Mouse (Mus musculus): ENCODE measurements around the gene Thbs3. TPM values are rescaled to one million over a fixed set of nuclear protein-coding genes. Genes with fewer than 3 reads are reported as not detected.

The Thbs3 gene
- polyA plus RNA-seq, 1 experiment = 5.0 TPM

- Histone ChIP-seq H3K4me1 (ENCODE audit: control insufficient read depth, insufficient read depth, low read length) (peaks cover 18% of the 10 kb centered on the region), H3K36me3 (ENCODE audit: control insufficient read depth, insufficient read depth, low read length) (no peaks in the 10 kb centered on the region), H3K4me3 (ENCODE audit: insufficient read depth, low read depth, low read length) (no peak overlapping the region), H3K27ac (ENCODE audit: insufficient read depth, low read depth, low read length) (no peak overlapping the region), H3K27me3 (replicated peaks; ENCODE audit: control insufficient read depth, insufficient read depth, low read length) (no peaks in the 10 kb centered on the region)
- DNase-seq = peak; percentile 68
- WGBS = 33% methylated on average over 14 of the region's 14 CpGs
- TF ChIP-seq CTCF (conservative IDR thresholded peaks at IDR 0.05; ENCODE audit: insufficient read depth, insufficient read length, low read depth, low read length) (no peak; the same call in 1 of the 2 replicates), POLR2A (IDR thresholded peaks at IDR 0.05; ENCODE audit: low read depth, low read length) (no peak)
These were observed 28.6 kb downstream of the Thbs3 start for GRCm38 (mm10) chr3:89243609-89244008.

- Histone ChIP-seq H3K4me1 (ENCODE audit: control insufficient read depth, insufficient read depth, low read length) (peaks cover 18% of the 10 kb centered on the region), H3K27me3 (replicated peaks; ENCODE audit: control insufficient read depth, insufficient read depth, low read length) (no peaks in the 10 kb centered on the region), H3K27ac (ENCODE audit: insufficient read depth, low read depth, low read length) (no peak overlapping the region), H3K36me3 (ENCODE audit: control insufficient read depth, insufficient read depth, low read length) (no peaks in the 10 kb centered on the region), H3K4me3 (ENCODE audit: insufficient read depth, low read depth, low read length) (peak overlapping the region; percentile 34)
- peak; percentile 72 for DNase-seq
- TF ChIP-seq POLR2A (IDR thresholded peaks at IDR 0.05; ENCODE audit: low read depth, low read length) (no peak), CTCF (conservative IDR thresholded peaks at IDR 0.05; ENCODE audit: insufficient read depth, insufficient read length, low read depth, low read length) (peak; percentile 32; the same call in 1 of the 2 replicates)
- WGBS = 24% methylated on average over 25 of the region's 25 CpGs
These were observed 29.4 kb downstream of the Thbs3 start for GRCm38 (mm10) chr3:89244158-89244981.

DNA sequence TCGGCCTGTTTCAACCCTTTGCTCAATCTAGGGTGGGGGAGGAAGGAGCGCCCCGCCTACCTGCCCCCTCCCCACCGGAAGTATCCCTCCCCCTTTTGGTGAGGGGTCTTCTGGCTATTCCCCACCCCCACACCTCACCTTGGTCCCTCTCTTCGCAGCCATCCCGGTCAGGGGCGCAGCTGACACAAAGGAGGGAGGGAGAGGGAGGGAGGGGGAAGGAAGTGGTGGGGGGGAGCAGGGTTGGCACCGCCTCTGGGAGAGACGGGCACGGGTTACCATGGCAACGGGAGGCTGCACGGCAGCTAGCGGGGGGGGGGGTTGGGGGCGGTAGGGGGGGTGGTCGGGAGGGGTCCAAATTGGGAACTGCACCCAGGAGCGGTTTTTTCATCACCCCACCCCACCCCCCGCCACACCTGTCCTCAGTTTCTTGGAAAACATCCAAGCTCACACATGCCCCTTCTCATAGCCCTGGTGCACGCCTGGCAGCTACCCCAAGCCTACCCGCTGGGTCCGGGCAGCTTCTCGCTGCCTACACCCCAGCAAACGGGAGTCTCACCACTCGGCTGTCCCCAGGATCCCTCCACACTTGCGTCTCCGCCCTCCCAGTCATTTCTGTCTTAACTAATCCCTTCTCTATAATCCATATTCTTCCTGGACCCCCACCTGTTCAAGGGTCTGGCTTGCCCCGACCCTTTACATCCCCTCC is 30.2 kb downstream of the Thbs3 start:
- H3K4me3 ChIP-seq (ENCODE audit: insufficient read depth, low read depth, low read length) = peak overlapping the region; percentile 64
- DNase-seq = no peak
- peaks cover 18% of the 10 kb centered on the region for H3K4me1 ChIP-seq (ENCODE audit: control insufficient read depth, insufficient read depth, low read length)
- TF ChIP-seq POLR2A (IDR thresholded peaks at IDR 0.05; ENCODE audit: low read depth, low read length) (no peak), CTCF (conservative IDR thresholded peaks at IDR 0.05; ENCODE audit: insufficient read depth, insufficient read length, low read depth, low read length) (no peak)
- H3K27me3 ChIP-seq (replicated peaks; ENCODE audit: control insufficient read depth, insufficient read depth, low read length) = no peaks in the 10 kb centered on the region
- no peak overlapping the region for H3K27ac ChIP-seq (ENCODE audit: insufficient read depth, low read depth, low read length)
- WGBS = 3% methylated on average over 20 of the region's 26 CpGs
- H3K36me3 ChIP-seq (ENCODE audit: control insufficient read depth, insufficient read depth, low read length) = no peaks in the 10 kb centered on the region

- 5% methylated on average over 20 of the region's 20 CpGs for WGBS
- H3K36me3 ChIP-seq (ENCODE audit: control insufficient read depth, insufficient read depth, low read length) = no peaks in the 10 kb centered on the region
- DNase-seq = peak; percentile 24
- peak within 1 kb of the TSS; percentile 64 for H3K4me3 ChIP-seq (ENCODE audit: insufficient read depth, low read depth, low read length)
- peak within 1 kb of the TSS; percentile 18; the same call in 1 of the 2 replicates for H3K27ac ChIP-seq (ENCODE audit: insufficient read depth, low read depth, low read length)
- TF ChIP-seq CTCF (conservative IDR thresholded peaks at IDR 0.05; ENCODE audit: insufficient read depth, insufficient read length, low read depth, low read length) = no peak
- TF ChIP-seq POLR2A (IDR thresholded peaks at IDR 0.05; ENCODE audit: low read depth, low read length) = no peak
- peaks cover 20% of the 10 kb centered on the region for H3K4me1 ChIP-seq (ENCODE audit: control insufficient read depth, insufficient read depth, low read length)
- H3K27me3 ChIP-seq (replicated peaks; ENCODE audit: control insufficient read depth, insufficient read depth, low read length) = no peaks in the 10 kb centered on the region
These were observed 30.8 kb downstream of the Thbs3 start, which contains the start of gene Krtcap2 for GRCm38 (mm10) chr3:89245688-89246171. TSS of gene Krtcap2 (plus strand) at chr3:89245966.

DNA sequence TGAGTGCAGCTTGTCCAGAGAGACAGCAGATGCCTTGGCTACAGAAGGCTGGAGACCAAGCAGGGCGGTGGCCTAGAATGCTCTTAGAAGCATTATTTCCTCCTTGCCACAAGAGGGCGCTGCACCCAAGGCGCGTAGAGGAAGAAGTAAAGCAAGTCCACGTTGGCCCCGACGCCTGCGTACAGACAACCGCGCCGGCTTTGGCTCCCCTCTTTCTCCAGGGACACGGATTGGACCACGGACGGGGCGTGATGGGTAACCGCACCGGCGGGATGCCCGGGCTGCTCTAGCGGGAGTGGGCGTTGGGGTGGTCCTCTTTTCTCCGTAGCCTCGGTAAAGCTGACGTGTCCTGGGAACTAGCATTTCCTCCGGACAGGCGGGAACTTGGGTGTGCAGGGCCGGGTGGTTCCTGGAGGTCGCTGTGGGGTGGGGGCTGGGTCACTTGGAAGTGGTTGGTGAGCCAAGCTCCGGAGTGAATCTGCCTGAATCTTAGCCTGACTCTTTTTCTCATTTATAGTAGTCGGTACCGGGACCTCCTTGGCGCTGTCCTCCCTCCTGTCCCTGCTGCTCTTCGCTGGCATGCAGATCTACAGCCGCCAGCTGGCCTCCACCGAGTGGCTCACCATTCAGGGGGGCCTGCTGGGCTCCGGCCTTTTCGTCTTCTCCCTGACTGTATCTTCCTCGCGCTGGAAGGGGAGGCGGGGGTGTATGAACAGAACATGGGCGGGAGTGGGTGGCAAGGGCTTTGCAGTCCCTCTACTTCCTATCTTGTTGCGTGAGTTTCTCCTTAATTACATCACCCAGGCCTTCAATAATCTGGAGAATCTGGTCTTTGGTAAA is 31.5 kb downstream of the Thbs3 start, which contains the start of gene Trim46:
TSS of gene Trim46 (minus strand) at position 49 of the 840 bp plus-strand sequence.
- under 1% methylated on average over 42 of the region's 42 CpGs for WGBS
- peak; percentile 99; the same call in 1 of the 2 replicates for TF ChIP-seq CTCF (conservative IDR thresholded peaks at IDR 0.05; ENCODE audit: insufficient read depth, insufficient read length, low read depth, low read length)
- TF ChIP-seq POLR2A (IDR thresholded peaks at IDR 0.05; ENCODE audit: low read depth, low read length) = no peak
- Histone ChIP-seq H3K27me3 (replicated peaks; ENCODE audit: control insufficient read depth, insufficient read depth, low read length) (no peaks in the 10 kb centered on the region), H3K36me3 (ENCODE audit: control insufficient read depth, insufficient read depth, low read length) (no peaks in the 10 kb centered on the region), H3K4me1 (ENCODE audit: control insufficient read depth, insufficient read depth, low read length) (peaks cover 24% of the 10 kb centered on the region), H3K4me3 (ENCODE audit: insufficient read depth, low read depth, low read length) (peak within 1 kb of the TSS; percentile 64), H3K27ac (ENCODE audit: insufficient read depth, low read depth, low read length) (peak within 1 kb of the TSS; percentile 18; the same call in 1 of the 2 replicates)
- DNase-seq = peak; percentile 93

- H3K4me3 ChIP-seq (ENCODE audit: insufficient read depth, low read depth, low read length) = no peak overlapping the region
- TF ChIP-seq POLR2A (IDR thresholded peaks at IDR 0.05; ENCODE audit: low read depth, low read length) = no peak
- TF ChIP-seq CTCF (conservative IDR thresholded peaks at IDR 0.05; ENCODE audit: insufficient read depth, insufficient read length, low read depth, low read length) = no peak
- H3K27ac ChIP-seq (ENCODE audit: insufficient read depth, low read depth, low read length) = no peak overlapping the region
- H3K36me3 ChIP-seq (ENCODE audit: control insufficient read depth, insufficient read depth, low read length) = no peaks in the 10 kb centered on the region
- H3K4me1 ChIP-seq (ENCODE audit: control insufficient read depth, insufficient read depth, low read length) = peaks cover 24% of the 10 kb centered on the region
- WGBS = 82% methylated on average over 4 of the region's 4 CpGs
- DNase-seq = no peak
- no peaks in the 10 kb centered on the region for H3K27me3 ChIP-seq (replicated peaks; ENCODE audit: control insufficient read depth, insufficient read depth, low read length)
These were observed 32.5 kb downstream of the Thbs3 start for GRCm38 (mm10) chr3:89247466-89247865.

All from kidney, adult 2 months (tissue).